Mouse (Mus musculus) bone marrow, adult 2 months (tissue): ENCODE results near the gene Epb41l1. TPM values are rescaled to one million over a fixed set of nuclear protein-coding genes. Genes with fewer than 3 reads are reported as not detected.
A peak's percentile ranks its signal among the peaks of the same experiment; 100 is the strongest.

Experiments
- H3K27ac ChIP-seq: fragments of 200-500 bp; 2 replicates; pipeline ENCODE4 v1.5.1; 2012; ENCODE audit warnings: low read depth, mild to moderate bottlenecking, control low read depth, inconsistent platforms, low read length; ENCODE audit not compliant: control insufficient read depth, poor library complexity, insufficient read depth
- H3K4me1 ChIP-seq: fragments of 200-500 bp; 2 replicates; pipeline ENCODE4 v1.6.1; 2011; ENCODE audit warnings: low read length; ENCODE audit not compliant: control insufficient read depth, insufficient read depth
- H3K4me3 ChIP-seq: fragments of 200-500 bp; replicated peaks from 2 replicates; pipeline ENCODE3; 2011; ENCODE audit warnings: mild to moderate bottlenecking, low read depth, low read length, control low read depth; ENCODE audit not compliant: control insufficient read depth
- CTCF ChIP-seq: fragments of 200-500 bp; IDR thresholded peaks from 2 replicates; pipeline ENCODE4 v1.5.1; 2011; ENCODE audit warnings: low read length, control low read depth; ENCODE audit not compliant: control insufficient read depth, insufficient read depth
- POLR2A ChIP-seq: fragments of 200-500 bp; IDR thresholded peaks from 2 replicates; pipeline ENCODE4 v1.6.1; 2011; ENCODE audit warnings: low read depth, mild to moderate bottlenecking, control low read depth, low read length, borderline replicate concordance; ENCODE audit not compliant: control insufficient read depth
- WGBS: fragments of 180-500 bp; shearing (Covaris S2); methylation state at CpG from one replicate; pipeline ENCODE4 v1.1.7; 2018; 5-methylcytosine and 5-hydroxymethylcytosine counted together
- polyA plus RNA-seq: library from polyadenylated mRNA; stranded (reverse); fragments of >200 nt; gene quantifications from 2 replicates; pipeline ENCODE4 v1.2.4, GENCODE M21; 2011; ENCODE audit warnings: low replicate concordance; ENCODE audit not compliant: missing spikeins, insufficient read depth, insufficient read length

The Epb41l1 gene
- polyA plus RNA-seq, 1 experiment = 9.1 TPM

DNA sequence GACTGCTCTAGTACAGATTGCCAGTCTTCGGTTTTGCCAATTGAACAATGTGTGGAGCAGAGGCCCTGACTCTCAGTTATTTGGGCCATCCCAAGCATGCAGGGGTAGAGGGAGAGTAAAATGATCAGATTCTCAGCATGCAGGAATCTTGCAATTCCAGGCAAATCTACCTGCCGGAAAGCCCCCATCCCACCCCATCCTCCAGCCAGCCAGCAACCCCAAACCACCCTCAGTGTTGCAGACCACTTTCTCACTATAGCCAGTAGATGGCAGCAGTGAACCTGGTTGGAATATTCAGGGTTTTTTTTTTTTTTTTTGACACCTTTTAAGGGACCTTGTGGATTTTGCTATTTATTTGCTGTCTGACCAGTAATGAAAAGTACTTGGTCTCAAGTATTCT, 109.0 kb downstream of the Epb41l1 start:
- H3K27ac ChIP-seq = no peak overlapping the region
- H3K4me1 ChIP-seq = no peaks in the 10 kb centered on the region
- H3K4me3 ChIP-seq = no peak overlapping the region
- WGBS = 54% methylated on average over 2 of the region's 2 CpGs
- TF ChIP-seq POLR2A (no peak), CTCF (peak; percentile 39; the same call in 1 of the 2 replicates)

DNA sequence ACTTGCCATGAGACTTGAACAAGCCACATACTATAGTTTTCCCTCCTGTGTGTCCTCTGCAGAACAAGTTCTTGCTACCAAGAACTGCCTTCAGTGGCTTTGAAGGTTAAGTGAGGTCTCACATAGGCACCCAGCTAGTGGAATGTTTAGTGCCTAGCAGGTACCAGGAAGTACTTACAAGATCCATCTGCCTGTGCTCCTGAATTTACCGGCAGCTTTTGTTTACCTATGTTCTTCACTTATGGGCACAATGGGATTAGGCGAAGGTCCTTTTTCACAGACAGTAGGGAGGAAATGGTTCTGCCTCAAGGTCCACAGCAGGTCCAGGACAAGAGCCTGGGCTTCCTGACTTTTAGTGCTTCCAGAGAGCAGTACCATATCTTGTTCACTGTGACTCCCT, 112.5 kb downstream of the Epb41l1 start:
- 71% methylated on average over 2 of the region's 2 CpGs for WGBS
- H3K27ac ChIP-seq = no peak overlapping the region
- H3K4me1 ChIP-seq = no peaks in the 10 kb centered on the region
- H3K4me3 ChIP-seq = no peak overlapping the region
- no peak for TF ChIP-seq CTCF
- no peak for TF ChIP-seq POLR2A

DNA sequence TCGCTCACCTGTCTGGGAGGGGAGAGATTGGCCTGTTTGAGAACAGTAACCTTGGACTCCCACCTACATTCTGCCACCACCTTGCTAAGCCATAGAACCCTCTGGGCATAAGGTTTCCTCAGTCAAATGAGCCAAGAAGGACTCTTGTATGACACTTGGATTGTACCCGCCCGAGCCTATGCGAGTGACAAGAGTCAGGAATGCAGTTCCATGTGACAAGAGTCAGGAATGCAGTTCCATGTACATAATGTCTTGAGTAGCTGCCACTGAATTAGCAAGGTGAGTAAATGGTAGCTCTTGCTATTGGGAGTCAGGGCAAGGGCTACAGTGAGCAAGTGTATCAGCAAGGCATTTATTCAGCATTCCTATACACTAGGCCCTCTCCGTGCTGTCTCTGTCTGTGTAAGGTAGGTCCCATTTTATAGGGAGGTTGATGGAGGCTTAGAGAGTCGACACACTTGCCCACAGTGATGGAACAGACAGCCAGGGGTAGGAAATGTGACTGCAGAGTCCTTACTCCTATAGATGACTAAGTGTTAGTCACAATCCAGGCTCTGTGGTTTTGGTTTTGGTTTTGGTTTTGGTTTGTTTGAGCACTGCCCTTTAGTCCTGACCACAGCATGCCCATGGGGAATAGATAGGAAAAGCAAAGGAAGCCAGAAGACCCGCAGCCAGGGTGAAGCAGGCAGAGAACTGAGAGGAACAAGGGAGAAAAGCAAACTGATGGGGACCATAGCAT, 118.3 kb downstream of the Epb41l1 start:
- no peak overlapping the region for H3K4me3 ChIP-seq
- no peak for TF ChIP-seq CTCF
- no peak for TF ChIP-seq POLR2A
- H3K4me1 ChIP-seq = no peaks in the 10 kb centered on the region
- 65% methylated on average over 7 of the region's 7 CpGs for WGBS
- no peak overlapping the region for H3K27ac ChIP-seq

DNA sequence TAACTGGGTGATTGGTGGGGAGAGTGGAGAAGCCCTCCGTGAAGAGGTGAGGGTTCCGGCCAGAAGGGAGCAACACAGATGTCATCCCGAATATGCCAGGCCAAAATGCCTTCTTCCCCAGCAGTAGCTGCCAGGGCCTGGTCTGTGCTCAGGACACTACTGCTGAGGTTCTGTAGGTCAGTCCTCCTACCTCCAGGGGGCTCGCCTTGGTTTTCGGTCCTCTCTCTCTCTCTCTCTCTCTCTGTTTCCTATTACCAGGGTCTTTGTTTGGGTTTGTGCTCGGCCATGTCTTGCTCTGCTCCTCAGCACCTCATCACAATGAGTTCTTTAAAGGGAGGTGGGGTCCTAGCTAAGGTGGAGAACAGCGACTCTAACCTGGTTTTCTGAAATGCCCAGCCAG, 120.3 kb downstream of the Epb41l1 start:
- no peaks in the 10 kb centered on the region for H3K4me1 ChIP-seq
- TF ChIP-seq CTCF = no peak
- TF ChIP-seq POLR2A = no peak
- 82% methylated on average over 7 of the region's 7 CpGs for WGBS

DNA sequence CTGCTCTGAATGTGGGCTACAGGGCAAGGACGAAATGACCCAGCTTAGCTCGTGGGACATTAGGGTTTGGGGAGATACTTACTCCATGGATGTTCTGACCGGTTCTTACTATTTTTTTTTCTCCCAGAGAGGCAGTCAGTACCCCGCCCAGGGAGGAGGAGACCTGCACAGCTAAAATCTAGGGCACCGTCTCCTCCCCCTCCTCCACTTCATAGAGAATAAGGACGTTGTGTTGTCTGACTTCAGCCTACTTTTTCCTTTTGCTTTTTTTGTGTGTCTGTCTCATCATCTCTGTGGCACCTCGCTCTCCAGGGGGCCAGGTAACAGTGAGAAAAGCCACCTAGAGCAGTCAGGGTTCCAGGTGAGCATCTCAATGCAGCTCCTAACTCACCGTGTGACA, 121.7 kb downstream of the Epb41l1 start:
- Histone ChIP-seq H3K4me3 (no peak overlapping the region), H3K27ac (no peak overlapping the region), H3K4me1 (no peaks in the 10 kb centered on the region; the same call in 1 of the 2 replicates)
- TF ChIP-seq CTCF = no peak
- TF ChIP-seq POLR2A = no peak
- WGBS = 69% methylated on average over 8 of the region's 8 CpGs

More for the DNA sequence above, 120.3 kb downstream of the Epb41l1 start:
- Histone ChIP-seq H3K4me3 (no peak overlapping the region), H3K27ac (no peak overlapping the region)

DNA sequence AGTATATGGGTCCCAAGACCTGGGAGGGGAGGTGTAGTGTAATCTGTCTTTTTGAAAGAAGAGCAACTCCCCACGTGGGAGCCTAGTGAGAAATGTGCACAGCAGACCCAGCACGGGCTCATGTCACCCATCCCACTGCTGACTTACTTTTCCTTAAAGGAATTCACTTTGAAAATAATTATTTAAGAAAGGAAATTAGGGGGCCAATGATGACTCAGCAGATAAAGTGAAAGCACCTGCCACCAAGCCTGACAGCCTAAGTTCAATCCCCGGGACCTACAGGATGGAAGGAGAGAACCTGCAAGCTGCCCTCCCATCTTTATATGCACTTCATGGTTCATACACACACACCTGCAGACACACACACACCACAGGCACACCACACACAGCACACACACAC, 123.1 kb downstream of the Epb41l1 start:
- 64% methylated on average over 3 of the region's 3 CpGs for WGBS
- Histone ChIP-seq H3K4me1 (no peaks in the 10 kb centered on the region; the same call in 1 of the 2 replicates), H3K4me3 (no peak overlapping the region), H3K27ac (no peak overlapping the region)
- TF ChIP-seq CTCF (no peak), POLR2A (no peak)

DNA sequence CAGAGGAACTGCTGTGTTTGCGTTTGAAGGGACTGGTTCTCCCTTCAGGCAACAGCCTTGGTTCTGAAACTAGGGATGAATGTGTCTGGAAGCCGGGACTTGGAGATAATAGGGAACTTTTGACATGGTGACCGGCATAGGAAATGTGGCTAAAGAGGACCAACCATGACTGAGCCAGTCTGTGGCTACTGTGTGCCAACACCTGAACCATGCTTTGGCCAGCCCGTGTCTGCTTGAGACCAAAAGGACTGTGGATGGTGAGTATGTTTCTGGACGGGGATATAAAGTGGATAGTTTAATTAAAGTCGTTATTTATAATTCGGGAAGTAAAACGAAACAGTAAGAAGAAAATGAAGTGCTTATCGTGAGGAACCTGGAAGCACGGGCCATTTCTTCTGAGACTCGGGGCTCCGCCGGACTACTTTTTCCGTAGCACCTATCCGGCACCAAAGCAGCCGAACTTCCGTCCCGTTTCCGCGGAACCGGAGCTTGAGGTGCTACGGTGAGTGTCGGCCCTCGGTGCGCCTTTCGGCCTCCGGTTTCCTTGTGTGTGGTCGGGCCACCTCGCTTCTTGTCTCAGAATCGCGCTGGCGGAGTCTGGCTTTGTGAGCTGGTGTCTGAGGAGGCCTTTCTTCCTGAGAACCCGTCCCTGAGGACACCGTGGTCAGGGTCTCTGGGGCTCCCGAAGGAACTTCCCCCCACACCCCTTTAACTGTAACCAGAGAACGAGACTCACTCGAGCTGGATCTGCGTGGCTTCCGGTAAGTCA, 126.6 kb downstream of the Epb41l1 start, which contains the start of gene Aar2:
Aar2 (plus strand) TSS at position 462 of the 769 bp plus-strand sequence.
- H3K4me1 ChIP-seq = no peaks in the 10 kb centered on the region; the same call in 1 of the 2 replicates
- 3% methylated on average over 39 of the region's 39 CpGs for WGBS
- peak within 1 kb of the TSS; percentile 71 for H3K27ac ChIP-seq
- H3K4me3 ChIP-seq = peak within 1 kb of the TSS; percentile 92
- no peak for TF ChIP-seq CTCF
- peak; percentile 73; the same call in 1 of the 2 replicates for TF ChIP-seq POLR2A

DNA sequence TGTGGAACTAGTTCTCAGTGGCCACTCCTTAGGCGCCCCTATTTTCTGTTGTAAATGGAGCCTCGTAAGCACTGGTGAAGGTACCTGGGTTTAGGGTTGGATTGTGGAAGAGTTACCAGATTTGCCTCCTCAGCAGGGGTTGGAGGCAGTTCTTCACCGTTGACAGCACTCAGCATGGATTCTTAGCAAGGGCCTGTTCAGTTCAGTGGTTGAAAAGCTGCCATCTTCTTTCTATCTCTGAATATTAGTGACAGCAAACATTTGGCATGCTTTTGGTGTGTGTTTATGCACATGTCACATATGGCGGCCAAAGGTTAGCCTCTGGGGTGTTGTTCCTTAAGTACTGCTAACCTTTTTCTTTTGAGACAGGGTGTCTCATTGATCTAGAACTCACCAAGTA, 131.7 kb downstream of the Epb41l1 start:
- Histone ChIP-seq H3K4me1 (no peaks in the 10 kb centered on the region), H3K4me3 (no peak overlapping the region), H3K27ac (no peak overlapping the region)
- TF ChIP-seq POLR2A (no peak), CTCF (no peak)
- 89% methylated on average over 4 of the region's 4 CpGs for WGBS

DNA sequence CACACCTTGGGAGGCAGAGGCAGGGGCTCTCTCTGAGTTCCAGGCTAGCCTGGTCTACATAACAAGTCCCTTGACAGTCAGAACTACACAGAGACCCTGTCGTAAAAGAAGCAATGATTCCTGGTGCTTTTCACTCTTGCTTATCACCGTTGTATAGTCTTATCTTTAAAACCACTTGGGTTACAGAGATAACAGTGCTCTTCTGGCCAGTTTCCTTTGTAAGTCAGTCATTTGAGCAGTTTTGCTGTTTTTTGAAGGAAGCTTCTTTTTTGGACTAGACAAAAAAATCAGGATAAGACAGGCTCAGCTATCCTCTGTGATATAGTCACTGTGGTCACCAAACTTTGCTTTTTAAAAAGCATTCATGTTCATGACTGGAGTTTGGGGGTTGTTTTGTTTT, 141.1 kb downstream of the Epb41l1 start:
- 51% methylated on average over 2 of the region's 2 CpGs for WGBS
- TF ChIP-seq POLR2A (no peak), CTCF (no peak)
- no peak overlapping the region for H3K27ac ChIP-seq
- no peak overlapping the region for H3K4me3 ChIP-seq
- H3K4me1 ChIP-seq = no peaks in the 10 kb centered on the region; the same call in 1 of the 2 replicates
